Mouse (Mus musculus): ENCODE measurements around the gene 9230112D13Rik. TPM values are rescaled to one million over a fixed set of nuclear protein-coding genes. Genes with fewer than 3 reads are reported as not detected.

9230112D13Rik gene
- total RNA-seq (2014; rRNA removed; ENCODE audit: low replicate concordance) (not detected in 2 replicates), polyA plus RNA-seq (2015; fragmentation: Nextera tagmentation; extraction: Ambion mirVana) (not detected in 2 replicates)

DNA sequence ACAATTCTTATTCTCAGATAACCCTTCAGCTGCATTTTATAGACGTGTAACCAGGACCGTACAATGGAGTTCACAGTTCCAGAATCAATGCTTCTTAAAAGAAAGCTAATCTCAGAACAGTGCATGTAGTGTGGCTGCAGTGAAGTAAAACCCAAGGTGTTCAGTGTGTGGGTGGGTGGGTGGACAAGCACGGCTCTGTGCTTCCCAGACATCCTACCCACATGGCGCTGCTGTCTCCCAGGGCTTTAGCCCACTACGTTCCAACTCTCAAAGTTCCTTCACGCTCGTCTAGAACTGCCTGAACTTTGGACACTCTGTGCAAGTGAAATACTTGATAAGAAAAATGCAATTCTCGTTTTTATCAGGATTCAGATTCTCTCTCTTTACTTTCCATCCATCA lies at the start of gene 9230112D13Rik:
Gene 9230112D13Rik (minus strand): TSS at position 101 of the 400 bp plus-strand sequence.
- no peaks in the 10 kb centered on the region for H3K9me3 ChIP-seq (replicated peaks; ENCODE audit: control insufficient read depth, low read length)
- H3K27me3 ChIP-seq (ENCODE audit: control insufficient read depth, insufficient read depth, low read length), result 0 out of 2 replicates have a peak, but pooled peaks cover 10% of the 10 kb centered on the region
- no peaks in the 10 kb centered on the region; the same call in 1 of the 2 replicates for H3K36me3 ChIP-seq (replicated peaks; ENCODE audit: control insufficient read depth, insufficient read depth, low read length)
- ATAC-seq (ENCODE audit: insufficient read depth, low read depth) (no peak), DNase-seq (ENCODE audit: low spot score) (no peak)
- H3K4me2 ChIP-seq (ENCODE audit: low read depth, low read length), result no peak within 1 kb of the TSS
- H3K27ac ChIP-seq (ENCODE audit: low read depth), result no peak within 1 kb of the TSS
- peaks cover 4% of the 10 kb centered on the region; the same call in 1 of the 2 replicates for H3K4me1 ChIP-seq (ENCODE audit: control insufficient read depth, insufficient read depth)
- H3K4me3 ChIP-seq (ENCODE audit: low read depth, low read length), result no peak within 1 kb of the TSS
- H3K9ac ChIP-seq (replicated peaks; ENCODE audit: low read depth, low read length), result no peak within 1 kb of the TSS
- 80% methylated on average over 8 of the region's 8 CpGs for WGBS
- TF ChIP-seq EP300 (IDR thresholded peaks at IDR 0.05; ENCODE audit: low read depth) (no peak), CTCF (IDR thresholded peaks at IDR 0.05; ENCODE audit: low read depth) (no peak)

DNA sequence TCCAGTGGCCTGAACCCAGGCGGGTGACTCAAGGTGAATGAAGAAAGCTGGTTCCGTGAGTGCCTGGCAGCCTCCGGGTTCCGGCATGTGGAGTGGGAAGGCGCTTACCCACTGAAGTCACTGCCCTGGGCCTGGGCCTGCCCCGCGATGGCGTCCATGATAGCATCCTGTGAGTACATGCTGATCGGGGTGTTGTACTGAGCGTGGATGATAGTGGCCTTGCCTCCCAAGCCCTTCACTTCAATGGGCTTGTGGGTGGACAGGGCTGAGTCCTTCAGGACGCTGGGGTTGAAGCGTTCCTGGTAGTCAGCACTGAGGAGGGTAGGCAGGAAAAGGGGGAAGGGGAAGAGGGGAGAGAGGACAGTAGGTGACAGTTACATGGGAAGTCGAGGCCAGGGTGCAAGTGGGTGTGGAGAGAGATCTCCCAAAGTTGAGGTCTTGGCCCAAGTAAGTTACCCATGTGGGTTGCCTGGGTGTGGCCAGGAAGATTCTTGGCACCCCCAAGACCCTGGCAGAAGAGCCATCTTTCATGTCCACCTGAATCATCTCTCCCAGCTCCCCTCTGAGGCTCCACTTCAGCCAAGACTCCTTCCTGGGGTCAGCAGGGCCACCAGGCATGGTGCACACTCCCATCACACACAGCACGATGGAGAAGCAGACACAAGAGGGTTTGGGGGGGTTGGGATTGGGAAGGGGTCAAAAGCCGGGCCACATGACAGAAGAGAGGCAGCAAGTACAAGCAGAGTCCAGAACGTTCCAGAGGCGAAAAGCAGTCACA lies 49.2 kb upstream of the 9230112D13Rik start:
- Histone ChIP-seq H3K4me2 (ENCODE audit: low read depth, low read length) (no peak overlapping the region), H3K4me1 (ENCODE audit: control insufficient read depth, insufficient read depth) (peaks cover 38% of the 10 kb centered on the region), H3K9ac (replicated peaks; ENCODE audit: low read depth, low read length) (no peak overlapping the region; the same call in 1 of the 2 replicates), H3K27ac (ENCODE audit: low read depth) (peak overlapping the region; percentile 95), H3K27me3 (ENCODE audit: control insufficient read depth, insufficient read depth, low read length) (no peaks in the 10 kb centered on the region), H3K4me3 (ENCODE audit: low read depth, low read length) (no peak overlapping the region), H3K9me3 (replicated peaks; ENCODE audit: control insufficient read depth, low read length) (no peaks in the 10 kb centered on the region), H3K36me3 (replicated peaks; ENCODE audit: control insufficient read depth, insufficient read depth, low read length) (peaks cover 23% of the 10 kb centered on the region)
- DNase-seq (ENCODE audit: low spot score) (no peak), ATAC-seq (ENCODE audit: insufficient read depth, low read depth) (no peak)
- 59% methylated on average over 17 of the region's 17 CpGs for WGBS
- no peak for TF ChIP-seq CTCF (IDR thresholded peaks at IDR 0.05; ENCODE audit: low read depth)
- TF ChIP-seq EP300 (IDR thresholded peaks at IDR 0.05; ENCODE audit: low read depth), result peak; percentile 65; the same call in 1 of the 2 replicates

- Histone ChIP-seq H3K9me3 (replicated peaks; ENCODE audit: control insufficient read depth, low read length) (no peaks in the 10 kb centered on the region), H3K4me2 (ENCODE audit: low read depth, low read length) (no peak overlapping the region), H3K4me3 (ENCODE audit: low read depth, low read length) (no peak overlapping the region), H3K27ac (ENCODE audit: low read depth) (peak overlapping the region; percentile 95), H3K9ac (replicated peaks; ENCODE audit: low read depth, low read length) (no peak overlapping the region), H3K4me1 (ENCODE audit: control insufficient read depth, insufficient read depth) (peaks cover 43% of the 10 kb centered on the region), H3K36me3 (replicated peaks; ENCODE audit: control insufficient read depth, insufficient read depth, low read length) (peaks cover 14% of the 10 kb centered on the region), H3K27me3 (ENCODE audit: control insufficient read depth, insufficient read depth, low read length) (no peaks in the 10 kb centered on the region)
- DNase-seq (ENCODE audit: low spot score) (no peak), ATAC-seq (ENCODE audit: insufficient read depth, low read depth) (no peak)
- WGBS, result 47% methylated on average over 4 of the region's 4 CpGs
- TF ChIP-seq EP300 (IDR thresholded peaks at IDR 0.05; ENCODE audit: low read depth), result no peak
- TF ChIP-seq CTCF (IDR thresholded peaks at IDR 0.05; ENCODE audit: low read depth), result no peak
These were observed 48.3 kb upstream of the 9230112D13Rik start for GRCm38 (mm10) chr14:34570903-34571302.

- no peak overlapping the region for H3K9ac ChIP-seq (replicated peaks; ENCODE audit: low read depth, low read length)
- ATAC-seq (ENCODE audit: insufficient read depth, low read depth) (no peak), DNase-seq (ENCODE audit: low spot score) (peak; percentile 85)
- H3K27me3 ChIP-seq (ENCODE audit: control insufficient read depth, insufficient read depth, low read length), result no peaks in the 10 kb centered on the region
- no peak overlapping the region for H3K4me3 ChIP-seq (ENCODE audit: low read depth, low read length)
- WGBS, result 3% methylated on average over 6 of the region's 6 CpGs
- peak overlapping the region; percentile 47 for H3K4me2 ChIP-seq (ENCODE audit: low read depth, low read length)
- 0 out of 2 replicates have a peak, but pooled peaks cover 8% of the 10 kb centered on the region for H3K36me3 ChIP-seq (replicated peaks; ENCODE audit: control insufficient read depth, insufficient read depth, low read length)
- H3K27ac ChIP-seq (ENCODE audit: low read depth), result peak overlapping the region; percentile 95
- peaks cover 44% of the 10 kb centered on the region for H3K4me1 ChIP-seq (ENCODE audit: control insufficient read depth, insufficient read depth)
- TF ChIP-seq EP300 (IDR thresholded peaks at IDR 0.05; ENCODE audit: low read depth) (no peak), CTCF (IDR thresholded peaks at IDR 0.05; ENCODE audit: low read depth) (peak; percentile 83)
- no peaks in the 10 kb centered on the region for H3K9me3 ChIP-seq (replicated peaks; ENCODE audit: control insufficient read depth, low read length)
These were observed 47.7 kb upstream of the 9230112D13Rik start for GRCm38 (mm10) chr14:34570294-34570693.

- Histone ChIP-seq H3K4me1 (ENCODE audit: control insufficient read depth, insufficient read depth) (peaks cover 44% of the 10 kb centered on the region), H3K27ac (ENCODE audit: low read depth) (peak overlapping the region; percentile 74), H3K36me3 (replicated peaks; ENCODE audit: control insufficient read depth, insufficient read depth, low read length) (0 out of 2 replicates have a peak, but pooled peaks cover 4% of the 10 kb centered on the region), H3K4me3 (ENCODE audit: low read depth, low read length) (peak overlapping the region; percentile 12), H3K9ac (replicated peaks; ENCODE audit: low read depth, low read length) (0 out of 2 replicates have a peak overlapping the region, but pooled peaks have one; percentile 21), H3K9me3 (replicated peaks; ENCODE audit: control insufficient read depth, low read length) (no peaks in the 10 kb centered on the region), H3K27me3 (ENCODE audit: control insufficient read depth, insufficient read depth, low read length) (no peaks in the 10 kb centered on the region), H3K4me2 (ENCODE audit: low read depth, low read length) (peak overlapping the region; percentile 47)
- DNase-seq (ENCODE audit: low spot score), result no peak
- WGBS, result 18% methylated on average over 27 of the region's 27 CpGs
- ATAC-seq (ENCODE audit: insufficient read depth, low read depth), result no peak
- no peak for TF ChIP-seq EP300 (IDR thresholded peaks at IDR 0.05; ENCODE audit: low read depth)
- TF ChIP-seq CTCF (IDR thresholded peaks at IDR 0.05; ENCODE audit: low read depth), result no peak
These were observed 47.1 kb upstream of the 9230112D13Rik start for GRCm38 (mm10) chr14:34569534-34570194.

All from heart, postnatal 0 days (tissue).